Mouse (Mus musculus) liver, embryonic 14.5 days (tissue): Measurements from ENCODE around the gene Znrd1. TPM values are rescaled to one million over a fixed set of nuclear protein-coding genes. Genes with fewer than 3 reads are reported as not detected.

Experiments
- ATAC-seq: fragments of 200-750 bp; cut with Nextera tagmentation; 2 replicates; pipeline ENCODE4 v1.8.0; 2017; ENCODE audit warnings: moderate number of reproducible peaks, mild to moderate bottlenecking, moderate library complexity; ENCODE audit not compliant: insufficient read depth
- DNase-seq, 3 experiments: peaks; one replicate each; pipeline ENCODE4 v3.0.0-alpha.2; 2012 to 2013; ENCODE audit warnings: low read depth in 3 of 3, low spot score in 3 of 3
- H3K27ac ChIP-seq: fragments of 300-500 bp; sonication (generic); 2 replicates; pipeline ENCODE4 v1.5.1; 2014; ENCODE audit warnings: moderate library complexity, mild to moderate bottlenecking, control low read depth, inconsistent platforms
- H3K27me3 ChIP-seq: fragments of 300-500 bp; sonication (generic); 2 replicates; pipeline ENCODE4 v1.6.1; 2014; ENCODE audit warnings: mild to moderate bottlenecking, low read length, moderate library complexity; ENCODE audit not compliant: control insufficient read depth, insufficient read depth
- H3K36me3 ChIP-seq: fragments of 300-500 bp; sonication (generic); replicated peaks from 2 replicates; pipeline ENCODE4 v1.6.1; 2014; ENCODE audit warnings: low read depth; ENCODE audit not compliant: control insufficient read depth, insufficient read depth
- H3K4me1 ChIP-seq, 2 experiments: fragments of 200-500 bp in 1 of 2; fragments of 300-500 bp in 1 of 2; sonication (generic) in 1 of 2; replicated peaks; 2 replicates each; pipeline ENCODE4 v1.6.1; 2012 to 2014; ENCODE audit warnings: antibody characterized with exemption in 1 of 2, inconsistent platforms in 1 of 2, low read length in 1 of 2; ENCODE audit not compliant: control insufficient read depth in 2 of 2, insufficient read depth in 2 of 2
- H3K4me2 ChIP-seq: fragments of 300-500 bp; sonication (generic); 2 replicates; pipeline ENCODE4 v1.6.1; 2014; ENCODE audit warnings: low read depth, mild to moderate bottlenecking, control low read depth, moderate library complexity
- H3K4me3 ChIP-seq, 2 experiments: fragments of 200-500 bp in 1 of 2; fragments of 300-500 bp in 1 of 2; sonication (generic) in 1 of 2; 2 replicates each; pipeline ENCODE4 v1.5.1; 2012 to 2014; ENCODE audit warnings: low read depth in 2 of 2, low read length in 2 of 2, mild to moderate bottlenecking in 2 of 2, control low read depth in 1 of 2, inconsistent platforms in 1 of 2, moderate library complexity in 1 of 2; ENCODE audit not compliant: insufficient read depth in 1 of 2
- H3K9ac ChIP-seq: fragments of 300-500 bp; sonication (generic); replicated peaks from 2 replicates; pipeline ENCODE4 v1.6.1; 2014; ENCODE audit warnings: mild to moderate bottlenecking, control low read depth, moderate library complexity
- H3K9me3 ChIP-seq: fragments of 300-500 bp; sonication (generic); 2 replicates; pipeline ENCODE4 v1.6.1; 2016; ENCODE audit warnings: low read length, mixed read lengths; ENCODE audit not compliant: control insufficient read depth
- CTCF ChIP-seq: IDR thresholded peaks from 2 replicates; pipeline ENCODE4 v1.5.1; 2016; ENCODE audit warnings: antibody characterized with exemption, low read depth, control low read depth
- EP300 ChIP-seq: IDR thresholded peaks from 2 replicates; pipeline ENCODE4 v1.6.1; 2016; ENCODE audit warnings: antibody characterized with exemption, low read depth
- WGBS: fragments of 180-500 bp; shearing (Covaris S2); extraction: QIAGEN DNeasy Blood & Tissue Kit; methylation state at CpG from one replicate; pipeline ENCODE4 v1.1.7; 2014; ENCODE audit not compliant: insufficient replicate concordance; 5-methylcytosine and 5-hydroxymethylcytosine counted together
- polyA plus RNA-seq, 2 experiments: library from polyadenylated mRNA; depleted of rRNA in 1 of 2; stranded (reverse) in 1 of 2; unstranded in 1 of 2; fragments of >200 nt; fragmentation: Nextera tagmentation in 1 of 2; extraction: Ambion mirVana in 1 of 2; gene quantifications; 2 replicates each; pipeline versions ENCODE4 v1.2.1 to v1.2.3; 2012 to 2014

Gene Znrd1
- polyA plus RNA-seq, 2 experiments = 17.5 to 28.2 TPM

DNA sequence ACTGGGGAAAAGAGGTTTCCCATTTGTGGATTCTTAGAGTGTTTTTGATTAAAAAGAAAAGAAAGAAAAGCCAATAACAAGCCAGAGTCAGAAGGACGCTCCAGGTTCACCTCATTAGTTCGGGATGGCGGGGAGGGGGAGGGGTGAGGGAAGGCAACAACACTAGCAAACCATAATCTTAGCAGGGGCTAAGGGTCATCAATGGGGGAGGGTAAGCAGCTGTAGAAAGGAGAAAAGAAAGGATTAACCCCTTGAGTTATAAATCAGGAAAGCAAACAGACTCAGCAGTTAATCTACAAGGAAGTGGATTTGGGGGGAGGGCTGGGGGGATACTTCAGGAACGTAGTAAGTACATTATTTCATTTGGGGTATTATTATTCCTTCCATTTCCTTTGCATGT, 23.5 kb upstream of the Znrd1 start:
- no peak overlapping the region for H3K9ac ChIP-seq
- no peak overlapping the region for H3K4me2 ChIP-seq
- H3K9me3 ChIP-seq = no peaks in the 10 kb centered on the region
- no peaks in the 10 kb centered on the region; a peak in 1 of 4 replicates for H3K4me1 ChIP-seq
- DNase-seq (no peak), ATAC-seq (no peak)
- H3K27ac ChIP-seq = no peak overlapping the region
- H3K4me3 ChIP-seq = no peak overlapping the region
- no peaks in the 10 kb centered on the region for H3K36me3 ChIP-seq
- WGBS = 8% methylated on average over 4 of the region's 4 CpGs
- H3K27me3 ChIP-seq = no peaks in the 10 kb centered on the region
- TF ChIP-seq EP300 (no peak), CTCF (no peak)

DNA sequence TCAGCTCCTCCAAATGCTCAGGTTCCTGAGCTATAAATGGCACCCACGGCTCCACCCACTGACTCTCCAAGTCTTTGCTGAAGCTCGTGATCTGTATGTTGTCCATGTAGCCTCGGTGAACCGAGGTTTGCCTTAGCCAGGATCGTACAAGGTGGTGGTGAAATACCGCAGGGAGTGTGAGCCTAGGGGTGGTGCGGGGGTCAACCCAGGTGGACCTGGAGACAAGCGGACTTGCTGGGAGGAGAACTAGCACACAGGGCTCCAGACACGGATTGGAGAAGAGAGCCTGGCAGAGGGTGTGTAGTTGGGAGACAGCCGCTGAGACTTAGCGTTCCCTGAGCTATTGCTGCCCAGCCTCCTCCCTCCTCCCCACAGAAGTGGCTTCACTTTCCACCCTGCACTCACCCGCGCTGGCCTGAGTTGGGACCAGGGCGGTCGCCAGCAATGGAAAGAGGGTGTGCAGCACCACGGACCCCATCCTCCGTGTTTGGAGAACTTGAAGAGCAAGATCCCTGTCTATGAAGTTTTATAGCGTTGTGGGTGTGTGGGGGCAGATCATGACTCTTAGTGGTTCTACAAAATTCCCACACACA, 23.0 kb upstream of the Znrd1 start, which contains the start of gene 2410137M14Rik:
2410137M14Rik (minus strand) TSS at position 17 of the 593 bp plus-strand sequence.
- WGBS = 7% methylated on average over 18 of the region's 18 CpGs
- Histone ChIP-seq H3K9ac (no peak within 1 kb of the TSS), H3K36me3 (no peaks in the 10 kb centered on the region), H3K27ac (no peak within 1 kb of the TSS), H3K4me2 (peak within 1 kb of the TSS; percentile 27; the same call in 1 of the 2 replicates), H3K9me3 (no peaks in the 10 kb centered on the region), H3K27me3 (no peaks in the 10 kb centered on the region), H3K4me3 (no peak within 1 kb of the TSS), H3K4me1 (no peaks in the 10 kb centered on the region; a peak in 1 of 4 replicates)
- TF ChIP-seq EP300 (no peak), CTCF (no peak)
- ATAC-seq (no peak), DNase-seq (no peak)

DNA sequence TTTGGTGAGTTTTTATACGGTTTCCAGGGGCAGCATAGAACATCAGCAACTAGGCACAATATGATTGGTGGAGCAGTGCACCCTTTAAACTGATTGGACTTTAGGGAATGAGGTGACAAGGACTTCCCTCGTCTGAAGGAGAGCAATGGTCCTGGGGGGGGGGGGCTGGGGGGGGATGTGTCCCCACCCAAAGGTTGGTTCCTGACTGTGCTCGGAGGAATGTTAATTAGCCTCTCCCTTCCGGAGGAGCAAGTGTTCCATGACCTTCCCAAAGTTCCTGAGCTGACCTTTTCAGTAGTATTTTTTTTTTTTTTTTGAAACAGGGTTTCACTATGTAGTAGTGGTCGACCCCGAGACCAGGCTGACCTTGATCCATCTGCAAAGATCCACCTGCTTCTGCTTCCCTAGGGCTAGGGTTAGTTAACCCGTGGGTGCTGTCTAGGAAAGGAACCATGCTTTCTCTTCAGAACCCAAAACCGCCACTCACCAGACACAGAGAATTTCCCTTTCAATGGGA, 15.0 kb upstream of the Znrd1 start:
- DNase-seq (no peak), ATAC-seq (no peak)
- Histone ChIP-seq H3K4me2 (no peak overlapping the region), H3K4me1 (no peaks in the 10 kb centered on the region; a peak in 1 of 4 replicates), H3K27me3 (no peaks in the 10 kb centered on the region), H3K4me3 (no peak overlapping the region), H3K9me3 (no peaks in the 10 kb centered on the region), H3K27ac (no peak overlapping the region), H3K9ac (no peak overlapping the region), H3K36me3 (no peaks in the 10 kb centered on the region)
- WGBS = 42% methylated on average over 8 of the region's 8 CpGs
- no peak for TF ChIP-seq EP300
- no peak for TF ChIP-seq CTCF

DNA sequence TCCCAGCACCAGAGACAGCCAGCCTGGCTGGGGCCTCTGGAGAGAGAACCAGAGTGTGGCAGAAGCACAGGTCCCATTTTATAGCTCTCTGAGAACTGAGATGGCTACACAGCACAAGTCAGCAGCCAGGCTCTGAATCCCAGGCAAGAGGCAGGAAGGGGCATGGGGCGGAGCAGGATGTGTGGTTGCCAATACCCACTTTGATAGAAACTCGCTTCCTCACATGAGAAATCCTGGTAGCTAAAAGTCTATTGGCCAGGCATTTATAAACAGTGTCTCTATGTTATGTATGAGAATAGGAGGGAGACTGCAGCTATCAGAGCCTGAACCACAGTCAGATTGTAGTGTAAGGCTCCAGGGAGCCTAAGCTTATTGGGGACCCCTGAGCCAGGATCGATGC, 14.4 kb upstream of the Znrd1 start:
- Histone ChIP-seq H3K27me3 (no peaks in the 10 kb centered on the region), H3K9ac (no peak overlapping the region), H3K36me3 (no peaks in the 10 kb centered on the region), H3K9me3 (no peaks in the 10 kb centered on the region), H3K4me2 (no peak overlapping the region), H3K4me1 (no peaks in the 10 kb centered on the region; a peak in 1 of 4 replicates), H3K4me3 (no peak overlapping the region), H3K27ac (no peak overlapping the region)
- 37% methylated on average over 3 of the region's 3 CpGs for WGBS
- DNase-seq = no peak
- ATAC-seq = no peak
- no peak for TF ChIP-seq EP300
- TF ChIP-seq CTCF = no peak

DNA sequence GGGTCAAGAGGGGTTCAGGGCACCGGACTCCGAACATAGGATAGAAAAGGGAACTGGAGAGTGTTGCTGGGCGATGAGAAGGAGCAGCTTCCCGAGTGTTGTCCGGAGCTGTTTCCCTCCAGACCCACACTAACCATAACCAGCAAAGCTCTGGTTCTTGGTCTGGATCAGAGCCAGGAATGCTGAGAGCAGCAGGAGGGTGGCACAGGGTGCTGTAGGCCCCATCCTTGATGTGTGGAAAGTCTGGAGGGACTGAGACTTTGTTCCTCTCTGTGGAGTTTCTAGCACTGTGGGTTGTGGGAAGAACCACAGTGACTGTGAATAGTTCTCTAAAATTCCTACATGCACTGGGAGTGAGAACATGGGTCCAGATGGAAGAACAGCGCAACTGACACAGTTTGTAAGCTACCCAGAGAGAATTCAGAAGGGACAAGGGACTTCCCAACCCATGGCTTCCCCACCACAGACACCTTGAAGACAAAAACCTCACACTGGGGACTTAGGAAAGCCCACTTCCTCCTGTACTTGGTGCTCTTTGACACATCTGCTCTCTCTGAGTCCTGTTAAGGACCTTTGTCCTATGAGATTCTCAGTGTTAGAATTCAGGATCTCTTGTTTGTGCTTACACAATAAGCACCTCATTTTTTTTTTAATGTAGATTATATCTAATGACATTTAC, 13.0 kb upstream of the Znrd1 start:
- DNase-seq (no peak), ATAC-seq (no peak)
- no peak overlapping the region for H3K9ac ChIP-seq
- no peak for TF ChIP-seq CTCF
- no peaks in the 10 kb centered on the region for H3K36me3 ChIP-seq
- H3K4me2 ChIP-seq = no peak overlapping the region
- H3K9me3 ChIP-seq = no peaks in the 10 kb centered on the region
- no peaks in the 10 kb centered on the region for H3K27me3 ChIP-seq
- WGBS = 54% methylated on average over 6 of the region's 6 CpGs
- no peaks in the 10 kb centered on the region; a peak in 1 of 4 replicates for H3K4me1 ChIP-seq
- no peak overlapping the region for H3K27ac ChIP-seq
- no peak overlapping the region for H3K4me3 ChIP-seq
